In genomic region chr7:16156105-16156714, GRCm38 (mm10) we compare ENCODE assay signal across 22 mouse cellular contexts. TPM values are rescaled to one million over a fixed set of nuclear protein-coding genes. Genes with fewer than 3 reads are reported as not detected.
DNase-seq lines count a peak whose midpoint lies in the region; ATAC-seq and TF ChIP-seq lines count a peak whose summit lies in the region.
"Had no signal": no experiment of that assay in that cellular context is flagged by ENCODE, and none has a peak within 500 bp of the region (broad histone marks: within the 10 kb centered on the region; RNA-seq: fewer than 3 reads in every experiment).

No protein-coding gene starts in this region.

- H3K9me3 ChIP-seq in kidney, embryonic 15.5 days (replicated peaks), result no peaks in the 10 kb centered on the region
- no peaks in the 10 kb centered on the region; the same call in 1 of the 2 replicates for H3K9me3 ChIP-seq in heart, embryonic 10.5 days
- H3K9me3 ChIP-seq in midbrain, embryonic 16.5 days (replicated peaks; ENCODE audit: control insufficient read depth, low read length, poor library complexity, severe bottlenecking), result no peaks in the 10 kb centered on the region
- H3K9me3 ChIP-seq: embryonic facial prominence, embryonic 13.5 days; G1E; midbrain, embryonic 13.5 days had no signal

- H3K4me3 ChIP-seq in kidney, embryonic 15.5 days (replicated peaks), result no peak overlapping the region
- H3K4me3 ChIP-seq in kidney, adult 2 months (ENCODE audit: insufficient read depth, low read depth, low read length), result no peak overlapping the region
- H3K4me3 ChIP-seq in heart, embryonic 10.5 days, result no peak overlapping the region
- no peak overlapping the region for H3K4me3 ChIP-seq in midbrain, embryonic 16.5 days (ENCODE audit: low read depth, low read length)
- H3K4me3 ChIP-seq: embryonic facial prominence, embryonic 13.5 days; midbrain, embryonic 13.5 days; myocyte had no signal

- peak overlapping the region; percentile 18; the same call in 1 of the 2 replicates for H3K27ac ChIP-seq in kidney, embryonic 15.5 days
- no peak overlapping the region for H3K27ac ChIP-seq in kidney, adult 2 months (ENCODE audit: insufficient read depth, low read depth, low read length)
- H3K27ac ChIP-seq in heart, embryonic 10.5 days, result peak overlapping the region; percentile 48; the same call in 1 of the 2 replicates
- no peak overlapping the region for H3K27ac ChIP-seq in midbrain, embryonic 16.5 days (ENCODE audit: low read length)
- H3K27ac ChIP-seq: embryonic facial prominence, embryonic 13.5 days; macrophage; midbrain, embryonic 13.5 days had no signal

- peaks cover 8% of the 10 kb centered on the region; the same call in 1 of the 2 replicates for H3K4me1 ChIP-seq in kidney, embryonic 15.5 days
- no peaks in the 10 kb centered on the region for H3K4me1 ChIP-seq in kidney, adult 2 months (ENCODE audit: control insufficient read depth, insufficient read depth, low read length)
- H3K4me1 ChIP-seq in heart, embryonic 10.5 days, result peaks cover 12% of the 10 kb centered on the region
- H3K4me1 ChIP-seq in midbrain, embryonic 16.5 days (ENCODE audit: control insufficient read depth, insufficient read depth, low read length), result peaks cover 5% of the 10 kb centered on the region; the same call in 1 of the 2 replicates

- no peak for TF ChIP-seq POLR2A in kidney, adult 2 months (IDR thresholded peaks at IDR 0.05; ENCODE audit: low read depth, low read length)

- H3K36me3 ChIP-seq in kidney, embryonic 15.5 days, result no peaks in the 10 kb centered on the region
- H3K36me3 ChIP-seq in kidney, adult 2 months (ENCODE audit: control insufficient read depth, insufficient read depth, low read length), result no peaks in the 10 kb centered on the region
- H3K36me3 ChIP-seq in heart, embryonic 10.5 days, result no peaks in the 10 kb centered on the region
- no peaks in the 10 kb centered on the region for H3K36me3 ChIP-seq in midbrain, embryonic 16.5 days (ENCODE audit: control insufficient read depth, insufficient read depth, low read length)
- H3K36me3 ChIP-seq: G1E had no signal

- no peak for ATAC-seq in kidney, embryonic 15.5 days (replicated peaks; ENCODE audit: low FRiP score)
- ATAC-seq in midbrain, embryonic 16.5 days, result no peak
- ATAC-seq: midbrain, embryonic 13.5 days had no signal

- DNase-seq in kidney, adult 2 months, result no peak
- peak; percentile 85 for DNase-seq in brain, adult 2 months (ENCODE audit: low read depth, low spot score)
- no peak for DNase-seq in heart, embryonic 10.5 days (ENCODE audit: low spot score)
- peak; percentile 35 to 39 for DNase-seq in heart, postnatal 10 days
- DNase-seq in ovary, postnatal 36 days (ENCODE audit: low spot score), result no peak
- DNase-seq: cerebellum, adult 11 months; gastrocnemius, postnatal 10 days; kidney, adult 8-10 months; liver; lung, adult 2 months; right cerebral cortex, postnatal 14 days; thymus, postnatal 14 days had no signal

- H3K4me2 ChIP-seq in kidney, embryonic 15.5 days, result no peak overlapping the region
- no peak overlapping the region for H3K4me2 ChIP-seq in midbrain, embryonic 16.5 days (ENCODE audit: low read length)
- H3K4me2 ChIP-seq: embryonic facial prominence, embryonic 13.5 days; midbrain, embryonic 13.5 days had no signal

- peaks cover 28% of the 10 kb centered on the region for H3K27me3 ChIP-seq in kidney, embryonic 15.5 days
- no peaks in the 10 kb centered on the region for H3K27me3 ChIP-seq in kidney, adult 2 months (replicated peaks; ENCODE audit: control insufficient read depth, insufficient read depth, low read length)
- peaks cover 40% of the 10 kb centered on the region for H3K27me3 ChIP-seq in heart, embryonic 10.5 days (ENCODE audit: insufficient read depth, poor library complexity, severe bottlenecking)
- peaks cover 2% of the 10 kb centered on the region for H3K27me3 ChIP-seq in midbrain, embryonic 16.5 days (ENCODE audit: control insufficient read depth, insufficient read depth, low read depth, low read length)

- intact Hi-C loops in heart, postnatal 10 days (cut with DNase I), result no loop called here

- no peak overlapping the region for H3K9ac ChIP-seq in kidney, embryonic 15.5 days
- H3K9ac ChIP-seq in midbrain, embryonic 16.5 days (ENCODE audit: low read depth, low read length), result no peak overlapping the region
- H3K9ac ChIP-seq: embryonic facial prominence, embryonic 13.5 days; forebrain, postnatal 0 days; midbrain, embryonic 13.5 days had no signal

- TF ChIP-seq CTCF in kidney, adult 2 months (conservative IDR thresholded peaks at IDR 0.05; ENCODE audit: insufficient read depth, insufficient read length, low read depth, low read length), result no peak

- WGBS in kidney, embryonic 15.5 days, result 67% methylated on average over 8 of the region's 8 CpGs
- WGBS in kidney, adult 2 months, result 57% methylated on average over 8 of the region's 8 CpGs
- WGBS in heart, embryonic 10.5 days, result 43% methylated on average over 8 of the region's 8 CpGs
- WGBS in midbrain, embryonic 16.5 days, result 82% methylated on average over 8 of the region's 8 CpGs

RNA-seq across cellular contexts. Expression of gene Meis3, which starts 18.7 kb away (rescaled TPM):
- 22.5 and 28.9 TPM in 2 replicates for polyA plus RNA-seq in kidney, embryonic 15.5 days (2015; fragmentation: Nextera tagmentation; extraction: Ambion mirVana)
- 3.8 and 6.6 TPM in 2 replicates for polyA plus RNA-seq in kidney, adult 2 months (2012; rRNA removed)
- polyA plus RNA-seq in heart, embryonic 10.5 days (2016; fragmentation: Nextera tagmentation; extraction: Ambion mirVana), result 22.5 and 41.8 TPM in 2 replicates
- total RNA-seq in heart, postnatal 10 days (2021), result 1 to 10 TPM; 6.1 to 6.5 TPM
- 143 and 147 TPM in 2 replicates for polyA plus RNA-seq in midbrain, embryonic 16.5 days (2015; fragmentation: Nextera tagmentation; extraction: Ambion mirVana)
- total RNA-seq: common myeloid progenitor, adult 5-6 weeks had no signal

RNA-seq across cellular contexts. Expression of gene Slc8a2, which starts 26.6 kb away (rescaled TPM):
- 0.09 and 0.19 TPM in 2 replicates for polyA plus RNA-seq in kidney, embryonic 15.5 days (2015; fragmentation: Nextera tagmentation; extraction: Ambion mirVana)
- 0.33 and 0.38 TPM in 2 replicates for polyA plus RNA-seq in kidney, adult 2 months (2012; rRNA removed)
- 0.24 and 0.28 TPM in 2 replicates for polyA plus RNA-seq in heart, embryonic 10.5 days (2016; fragmentation: Nextera tagmentation; extraction: Ambion mirVana)
- total RNA-seq in heart, postnatal 10 days (2021), result 1 to 10 TPM; 1.3 to 1.4 TPM
- polyA plus RNA-seq in midbrain, embryonic 16.5 days (2015; fragmentation: Nextera tagmentation; extraction: Ambion mirVana), result 0.73 and 1.0 TPM in 2 replicates
- total RNA-seq: neutrophil, adult 5-6 weeks had no signal
- polyA plus RNA-seq: macrophage had no signal

RNA-seq across cellular contexts. Expression of gene Kptn, which starts 36.5 kb away (rescaled TPM):
- polyA plus RNA-seq in kidney, embryonic 15.5 days (2015; fragmentation: Nextera tagmentation; extraction: Ambion mirVana), result 30.0 and 37.5 TPM in 2 replicates
- polyA plus RNA-seq in kidney, adult 2 months (2012; rRNA removed), result 28.7 and 32.5 TPM in 2 replicates
- 31.6 and 34.9 TPM in 2 replicates for polyA plus RNA-seq in heart, embryonic 10.5 days (2016; fragmentation: Nextera tagmentation; extraction: Ambion mirVana)
- total RNA-seq in heart, postnatal 10 days (2021), result 10 to 100 TPM; 24.1 to 27.7 TPM
- polyA plus RNA-seq in midbrain, embryonic 16.5 days (2015; fragmentation: Nextera tagmentation; extraction: Ambion mirVana), result 50.6 and 53.6 TPM in 2 replicates

RNA-seq across cellular contexts. Expression of gene Napa, which starts 58.0 kb away (rescaled TPM):
- 178 and 203 TPM in 2 replicates for polyA plus RNA-seq in kidney, embryonic 15.5 days (2015; fragmentation: Nextera tagmentation; extraction: Ambion mirVana)
- polyA plus RNA-seq in kidney, adult 2 months (2012; rRNA removed), result 177 and 207 TPM in 2 replicates
- 182 and 196 TPM in 2 replicates for polyA plus RNA-seq in heart, embryonic 10.5 days (2016; fragmentation: Nextera tagmentation; extraction: Ambion mirVana)
- total RNA-seq in heart, postnatal 10 days (2021), result 100 to 1,000 TPM in 1 of 2 experiments, 10 to 100 TPM in 1; 93.2 to 100 TPM
- polyA plus RNA-seq in midbrain, embryonic 16.5 days (2015; fragmentation: Nextera tagmentation; extraction: Ambion mirVana), result 218 and 245 TPM in 2 replicates

Comparison
In these comparisons a context has a peak if more than half of its experiments do, and no peak if none do; other contexts are left out.
1. H3K27ac ChIP-seq: peak in kidney, embryonic 15.5 days (single experiment) and heart, embryonic 10.5 days (single experiment); none in kidney, adult 2 months (single experiment) and midbrain, embryonic 16.5 days (single experiment).
2. DNase-seq: peak in brain, adult 2 months (single experiment) and heart, postnatal 10 days (2 of 2); none in kidney, adult 2 months (single experiment), heart, embryonic 10.5 days (single experiment) and ovary, postnatal 36 days (single experiment).